Mouse (Mus musculus) intestine, embryonic 15.5 days (tissue): ENCODE data around the gene Kif13a. TPM values are rescaled to one million over a fixed set of nuclear protein-coding genes. Genes with fewer than 3 reads are reported as not detected.

Experiments used
- ATAC-seq: fragments of 200-750 bp; cut with Nextera tagmentation; 2 replicates; pipeline ENCODE4 v1.8.0; 2017; ENCODE audit warnings: moderate TSS enrichment, moderate library complexity
- H3K27ac ChIP-seq: fragments of 300-500 bp; sonication (generic); 2 replicates; pipeline ENCODE4 v1.5.1; 2015; ENCODE audit warnings: mild to moderate bottlenecking, inconsistent platforms
- H3K27me3 ChIP-seq: fragments of 300-500 bp; sonication (generic); replicated peaks from 2 replicates; pipeline ENCODE4 v1.6.1; 2015; ENCODE audit warnings: inconsistent platforms
- H3K36me3 ChIP-seq: fragments of 300-500 bp; sonication (generic); 2 replicates; pipeline ENCODE4 v1.6.1; 2015; ENCODE audit warnings: inconsistent platforms
- H3K4me1 ChIP-seq: fragments of 300-500 bp; sonication (generic); replicated peaks from 2 replicates; pipeline ENCODE4 v1.6.1; 2015; ENCODE audit warnings: inconsistent platforms
- H3K4me2 ChIP-seq: fragments of 300-500 bp; sonication (generic); replicated peaks from 2 replicates; pipeline ENCODE4 v1.6.1; 2015; ENCODE audit warnings: mild to moderate bottlenecking, inconsistent platforms
- H3K4me3 ChIP-seq: fragments of 300-500 bp; sonication (generic); replicated peaks from 2 replicates; pipeline ENCODE4 v1.5.1; 2015; ENCODE audit warnings: inconsistent platforms
- H3K9ac ChIP-seq: fragments of 300-500 bp; sonication (generic); 2 replicates; pipeline ENCODE4 v1.6.1; 2015; ENCODE audit warnings: inconsistent platforms
- H3K9me3 ChIP-seq: fragments of 300-500 bp; sonication (generic); 2 replicates; pipeline ENCODE4 v1.6.1; 2016; ENCODE audit warnings: inconsistent platforms
- whole genome bisulfite sequencing: fragments of 180-500 bp; shearing (Covaris S2); methylation state at CpG from one replicate; pipeline ENCODE4 v1.1.7; 2015; 5-methylcytosine and 5-hydroxymethylcytosine counted together
- polyA plus RNA-seq: library from polyadenylated mRNA; unstranded; fragments of >200 nt; fragmentation: Nextera tagmentation; extraction: Ambion mirVana; gene quantifications from 2 replicates; pipeline ENCODE4 v1.2.1, GENCODE M21; 2015

The Kif13a gene
- polyA plus RNA-seq, 1 experiment from 2014 or later = 17.0 TPM

GRCm38 (mm10) chr13:46946041-46946440, 16.4 kb upstream of the Kif13a start:
- Histone ChIP-seq H3K4me2 (no peak overlapping the region), H3K9ac (no peak overlapping the region), H3K4me1 (no peaks in the 10 kb centered on the region), H3K9me3 (no peaks in the 10 kb centered on the region), H3K4me3 (no peak overlapping the region), H3K27me3 (no peaks in the 10 kb centered on the region), H3K27ac (no peak overlapping the region), H3K36me3 (no peaks in the 10 kb centered on the region)
- no peak for ATAC-seq
- 74% methylated on average over 5 of the region's 5 CpGs for WGBS

DNA sequence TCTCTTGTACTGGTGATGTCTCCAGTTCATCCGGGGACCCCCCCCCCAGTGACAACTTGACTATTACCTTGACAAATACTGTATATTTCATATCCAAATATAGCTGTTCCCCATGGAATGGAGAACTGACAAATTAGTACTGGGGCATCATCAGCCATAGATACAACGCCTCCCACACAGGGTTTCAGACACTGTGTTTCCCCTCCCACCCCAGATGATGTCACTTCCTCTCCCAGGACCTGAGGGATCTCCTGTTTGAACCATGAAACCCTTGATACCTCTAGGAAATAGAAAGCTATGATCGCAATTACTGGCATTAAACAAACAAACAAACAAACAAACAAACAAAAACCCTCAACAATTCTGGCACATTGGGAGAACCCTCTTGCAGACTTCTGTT, 15.6 kb upstream of the Kif13a start:
- Histone ChIP-seq H3K4me3 (no peak overlapping the region), H3K4me1 (no peaks in the 10 kb centered on the region), H3K27ac (no peak overlapping the region), H3K27me3 (no peaks in the 10 kb centered on the region), H3K36me3 (no peaks in the 10 kb centered on the region), H3K9me3 (no peaks in the 10 kb centered on the region), H3K9ac (no peak overlapping the region), H3K4me2 (no peak overlapping the region)
- ATAC-seq = no peak
- 74% methylated on average over 3 of the region's 3 CpGs for WGBS

DNA sequence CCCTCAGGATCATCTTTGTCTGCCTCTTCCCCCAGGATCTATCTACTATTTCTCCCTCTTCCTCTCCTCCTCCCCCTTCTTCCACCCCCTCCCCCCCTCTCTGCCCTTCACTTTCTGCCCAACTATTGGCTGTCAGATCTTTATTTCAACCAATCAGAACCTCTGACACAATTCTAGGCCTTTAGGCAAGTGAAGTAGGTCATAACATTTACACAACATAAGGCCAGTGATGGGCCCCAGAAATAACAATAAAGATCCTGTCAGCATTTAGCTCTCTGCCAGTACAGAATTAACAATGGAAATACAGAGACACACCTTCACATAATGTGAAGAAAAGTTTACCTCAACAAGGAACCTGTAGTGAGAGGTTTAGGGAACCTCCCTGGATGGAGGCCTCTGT, 13.6 kb upstream of the Kif13a start:
- Histone ChIP-seq H3K9ac (no peak overlapping the region), H3K27ac (no peak overlapping the region), H3K4me1 (no peaks in the 10 kb centered on the region), H3K27me3 (no peaks in the 10 kb centered on the region), H3K9me3 (no peaks in the 10 kb centered on the region), H3K36me3 (no peaks in the 10 kb centered on the region), H3K4me2 (no peak overlapping the region), H3K4me3 (no peak overlapping the region)
- no peak for ATAC-seq

- WGBS = 81% methylated on average over 10 of the region's 10 CpGs
- no peak for ATAC-seq
- H3K27me3 ChIP-seq = no peaks in the 10 kb centered on the region
- H3K36me3 ChIP-seq = no peaks in the 10 kb centered on the region
- H3K4me3 ChIP-seq = no peak overlapping the region
- H3K9ac ChIP-seq = no peak overlapping the region
- 0 out of 2 replicates have a peak, but pooled peaks cover 4% of the 10 kb centered on the region for H3K4me1 ChIP-seq
- H3K4me2 ChIP-seq = no peak overlapping the region
- H3K27ac ChIP-seq = no peak overlapping the region
- no peaks in the 10 kb centered on the region for H3K9me3 ChIP-seq
Observed at GRCm38 (mm10) chr13:46934116-46934515, 4.4 kb upstream of the Kif13a start.

DNA sequence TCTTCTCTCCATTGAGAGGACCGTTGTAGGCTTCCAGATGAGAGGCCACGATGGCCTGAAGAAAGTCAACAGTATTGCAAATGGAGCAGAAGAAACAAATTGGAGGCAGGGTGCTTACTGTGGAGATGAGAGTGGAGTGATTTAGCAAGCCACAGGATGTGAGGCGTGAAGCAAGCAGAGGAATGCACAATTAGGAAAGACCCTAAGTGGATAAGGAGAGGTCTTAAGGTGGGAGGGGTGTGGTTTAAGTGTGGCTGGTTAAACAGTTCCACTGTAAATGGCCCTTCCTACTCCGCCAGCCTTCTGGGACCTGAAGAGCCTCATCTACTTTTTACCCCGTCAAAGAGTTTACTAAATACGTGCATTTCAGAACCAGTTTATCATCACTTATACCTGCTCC, 3.2 kb upstream of the Kif13a start:
- Histone ChIP-seq H3K9ac (no peak overlapping the region), H3K27ac (no peak overlapping the region), H3K4me1 (0 out of 2 replicates have a peak, but pooled peaks cover 8% of the 10 kb centered on the region), H3K9me3 (no peaks in the 10 kb centered on the region), H3K27me3 (no peaks in the 10 kb centered on the region), H3K36me3 (no peaks in the 10 kb centered on the region), H3K4me3 (no peak overlapping the region), H3K4me2 (no peak overlapping the region)
- 73% methylated on average over 6 of the region's 6 CpGs for WGBS
- no peak for ATAC-seq

- Histone ChIP-seq H3K36me3 (no peaks in the 10 kb centered on the region), H3K27ac (no peak overlapping the region), H3K4me3 (no peak overlapping the region), H3K4me2 (no peak overlapping the region), H3K27me3 (no peaks in the 10 kb centered on the region), H3K9ac (no peak overlapping the region), H3K9me3 (no peaks in the 10 kb centered on the region), H3K4me1 (0 out of 2 replicates have a peak, but pooled peaks cover 8% of the 10 kb centered on the region)
- 78% methylated on average over 1 of the region's 1 CpGs for WGBS
- no peak for ATAC-seq
Observed at GRCm38 (mm10) chr13:46932049-46932448, 2.4 kb upstream of the Kif13a start.

DNA sequence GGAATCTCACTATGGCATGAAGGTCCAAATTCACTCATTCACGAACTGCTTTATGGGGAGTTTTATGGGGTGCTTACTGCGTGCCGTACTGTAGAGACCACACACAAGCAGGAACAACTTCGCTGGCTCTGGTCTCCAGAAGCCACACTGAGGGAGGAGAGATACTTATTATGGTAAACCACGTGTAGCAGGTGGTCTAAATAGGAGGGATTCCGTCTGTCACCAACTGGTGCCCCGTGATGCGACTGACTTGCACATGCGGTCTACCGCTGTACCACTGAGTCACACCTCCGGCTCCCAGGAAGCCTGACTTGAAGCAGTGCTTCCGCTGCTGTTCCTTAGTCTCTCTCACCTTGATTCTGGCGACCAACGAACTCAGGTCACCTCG, 986 bp upstream of the Kif13a start:
- under 1% methylated on average over 15 of the region's 15 CpGs for WGBS
- Histone ChIP-seq H3K27me3 (no peaks in the 10 kb centered on the region), H3K9ac (peak overlapping the region; percentile 94), H3K4me1 (0 out of 2 replicates have a peak, but pooled peaks cover 8% of the 10 kb centered on the region), H3K36me3 (peaks cover 4% of the 10 kb centered on the region; the same call in 1 of the 2 replicates), H3K4me3 (peak overlapping the region; percentile 79), H3K9me3 (no peaks in the 10 kb centered on the region), H3K4me2 (peak overlapping the region; percentile 86), H3K27ac (peak overlapping the region; percentile 100)
- ATAC-seq = peak; percentile 22

GRCm38 (mm10) chr13:46928961-46929691, 541 bp downstream of the Kif13a start:
- Histone ChIP-seq H3K9me3 (no peaks in the 10 kb centered on the region), H3K27ac (peak overlapping the region; percentile 100), H3K4me3 (peak overlapping the region; percentile 79), H3K36me3 (peaks cover 4% of the 10 kb centered on the region; the same call in 1 of the 2 replicates), H3K9ac (peak overlapping the region; percentile 94), H3K4me2 (peak overlapping the region; percentile 86), H3K4me1 (0 out of 2 replicates have a peak, but pooled peaks cover 8% of the 10 kb centered on the region), H3K27me3 (no peaks in the 10 kb centered on the region)
- WGBS = under 1% methylated on average over 60 of the region's 60 CpGs
- ATAC-seq = peak; percentile 67

GRCm38 (mm10) chr13:46928404-46928803, 1.3 kb downstream of the Kif13a start:
- Histone ChIP-seq H3K4me3 (peak overlapping the region; percentile 79), H3K9ac (peak overlapping the region; percentile 94; the same call in 1 of the 2 replicates), H3K36me3 (peaks cover 4% of the 10 kb centered on the region; the same call in 1 of the 2 replicates), H3K4me2 (peak overlapping the region; percentile 86), H3K9me3 (no peaks in the 10 kb centered on the region), H3K27me3 (no peaks in the 10 kb centered on the region), H3K27ac (no peak overlapping the region), H3K4me1 (0 out of 2 replicates have a peak, but pooled peaks cover 8% of the 10 kb centered on the region)
- WGBS = 51% methylated on average over 5 of the region's 5 CpGs
- ATAC-seq = no peak

DNA sequence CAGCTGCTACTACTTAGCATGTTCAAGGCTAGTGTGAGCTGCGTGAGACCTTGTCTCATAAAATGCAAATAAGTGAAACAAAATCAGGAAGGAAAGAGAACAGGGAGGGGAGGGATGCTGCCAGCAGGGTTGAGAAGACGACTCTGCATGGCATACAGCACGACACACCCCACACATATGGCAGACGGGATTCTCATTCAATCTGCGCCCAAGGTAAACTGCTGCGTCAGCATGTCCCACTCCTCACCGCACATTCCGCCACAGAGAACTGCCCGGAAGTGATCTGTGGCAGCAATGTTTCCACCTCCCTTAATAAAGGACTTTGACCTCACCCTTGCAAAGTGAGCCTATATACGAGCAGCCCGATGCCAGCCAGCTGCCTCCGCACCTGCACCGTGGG, 4.0 kb downstream of the Kif13a start:
- Histone ChIP-seq H3K4me3 (no peak overlapping the region), H3K9me3 (no peaks in the 10 kb centered on the region), H3K27me3 (no peaks in the 10 kb centered on the region), H3K27ac (no peak overlapping the region), H3K4me1 (0 out of 2 replicates have a peak, but pooled peaks cover 11% of the 10 kb centered on the region), H3K36me3 (peaks cover 4% of the 10 kb centered on the region; the same call in 1 of the 2 replicates), H3K9ac (no peak overlapping the region), H3K4me2 (no peak overlapping the region)
- WGBS = 89% methylated on average over 13 of the region's 13 CpGs
- no peak for ATAC-seq

GRCm38 (mm10) chr13:46921559-46921958, 8.1 kb downstream of the Kif13a start:
- no peak for ATAC-seq
- Histone ChIP-seq H3K27ac (no peak overlapping the region), H3K9ac (no peak overlapping the region), H3K27me3 (no peaks in the 10 kb centered on the region), H3K36me3 (peaks cover 4% of the 10 kb centered on the region; the same call in 1 of the 2 replicates), H3K4me1 (0 out of 2 replicates have a peak, but pooled peaks cover 5% of the 10 kb centered on the region), H3K9me3 (no peaks in the 10 kb centered on the region), H3K4me3 (no peak overlapping the region), H3K4me2 (no peak overlapping the region)
- 62% methylated on average over 8 of the region's 8 CpGs for WGBS

DNA sequence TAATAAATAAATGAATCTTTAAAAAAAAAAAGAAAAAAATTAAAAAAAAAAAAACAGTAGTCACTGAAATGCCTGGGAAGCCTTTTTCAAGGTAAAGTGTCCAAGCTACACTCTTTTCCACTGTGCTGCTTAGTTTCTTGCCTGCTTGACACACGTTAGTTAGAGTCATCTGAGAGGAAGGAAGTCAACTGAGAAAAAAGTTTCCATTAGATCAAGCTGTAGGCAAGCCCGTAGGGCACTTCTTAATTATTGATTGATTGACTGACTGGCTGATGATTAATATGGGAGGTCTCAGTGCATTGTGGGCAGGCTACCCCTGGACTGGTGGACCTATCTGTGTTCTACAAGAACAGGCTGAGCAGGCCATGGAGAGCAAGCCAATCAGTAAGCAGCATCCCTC, 9.9 kb downstream of the Kif13a start:
- ATAC-seq = no peak
- no peaks in the 10 kb centered on the region for H3K27me3 ChIP-seq
- no peaks in the 10 kb centered on the region for H3K36me3 ChIP-seq
- no peak overlapping the region for H3K4me2 ChIP-seq
- no peak overlapping the region for H3K27ac ChIP-seq
- no peak overlapping the region for H3K4me3 ChIP-seq
- 81% methylated on average over 2 of the region's 2 CpGs for WGBS
- H3K9me3 ChIP-seq = no peaks in the 10 kb centered on the region
- no peak overlapping the region for H3K9ac ChIP-seq
- 0 out of 2 replicates have a peak, but pooled peaks cover 5% of the 10 kb centered on the region for H3K4me1 ChIP-seq

- H3K27ac ChIP-seq = no peak overlapping the region
- H3K9ac ChIP-seq = no peak overlapping the region
- 80% methylated on average over 5 of the region's 5 CpGs for WGBS
- H3K4me2 ChIP-seq = no peak overlapping the region
- no peaks in the 10 kb centered on the region for H3K27me3 ChIP-seq
- no peaks in the 10 kb centered on the region for H3K9me3 ChIP-seq
- no peak for ATAC-seq
- H3K4me3 ChIP-seq = no peak overlapping the region
- 0 out of 2 replicates have a peak, but pooled peaks cover 5% of the 10 kb centered on the region for H3K4me1 ChIP-seq
- no peaks in the 10 kb centered on the region for H3K36me3 ChIP-seq
Observed at GRCm38 (mm10) chr13:46918509-46918908, 11.2 kb downstream of the Kif13a start.
